Mouse (Mus musculus) small intestine, adult 2 months (tissue): ENCODE data around the gene Lsamp.

Source experiments
- CTCF ChIP-seq: fragments of 200-500 bp; IDR thresholded peaks from 2 replicates; pipeline ENCODE4 v1.5.1; 2012; ENCODE audit warnings: low read depth, mild to moderate bottlenecking, control low read depth, inconsistent platforms, low read length, moderate library complexity, mixed read lengths; ENCODE audit not compliant: insufficient replicate concordance, insufficient read length; ENCODE audit errors: extremely low read depth
- POLR2A ChIP-seq: fragments of 200-500 bp; IDR thresholded peaks from 2 replicates; pipeline ENCODE4 v1.6.1; 2012; ENCODE audit warnings: low read depth, mild to moderate bottlenecking, control low read depth, inconsistent platforms, low read length, moderate library complexity

- TF ChIP-seq CTCF: no peak
- no peak for TF ChIP-seq POLR2A
Observed at GRCm38 (mm10) chr16:41929546-41929945, 1945.4 kb downstream of the Lsamp start.
